Mouse (Mus musculus) midbrain, postnatal 0 days (tissue): ENCODE results near the gene Klhl5. TPM values are rescaled to one million over a fixed set of nuclear protein-coding genes. Genes with fewer than 3 reads are reported as not detected.

Source experiments
- ATAC-seq: fragments of 200-750 bp; cut with Nextera tagmentation; 2 replicates; pipeline ENCODE4 v1.8.0; 2017; ENCODE audit warnings: moderate number of reproducible peaks, mild to moderate bottlenecking, moderate TSS enrichment, moderate library complexity; ENCODE audit not compliant: low FRiP score
- DNase-seq: peaks from one replicate; pipeline ENCODE4 v3.0.0-alpha.2; 2015; ENCODE audit warnings: low spot score
- H3K27ac ChIP-seq: fragments of 300-500 bp; sonication (generic); 2 replicates; pipeline ENCODE4 v1.5.1; 2014; ENCODE audit warnings: low read depth, mild to moderate bottlenecking, low read length, mixed read lengths
- H3K27me3 ChIP-seq: fragments of 300-500 bp; sonication (generic); 2 replicates; pipeline ENCODE4 v1.6.1; 2014; ENCODE audit warnings: low read length, control low read depth, mixed read lengths; ENCODE audit not compliant: insufficient read depth
- H3K36me3 ChIP-seq: fragments of 300-500 bp; sonication (generic); 2 replicates; pipeline ENCODE4 v1.6.1; 2014; ENCODE audit warnings: low read length, control low read depth, mixed read lengths; ENCODE audit not compliant: insufficient read depth
- H3K4me1 ChIP-seq: fragments of 300-500 bp; sonication (generic); 2 replicates; pipeline ENCODE4 v1.6.1; 2014; ENCODE audit warnings: mild to moderate bottlenecking, control low read depth, antibody characterized with exemption, low read length, mixed read lengths; ENCODE audit not compliant: insufficient read depth
- H3K4me2 ChIP-seq: fragments of 300-500 bp; sonication (generic); 2 replicates; pipeline ENCODE4 v1.6.1; 2014; ENCODE audit warnings: low read depth, mild to moderate bottlenecking, low read length, mixed read lengths; ENCODE audit not compliant: poor library complexity, severe bottlenecking
- H3K4me3 ChIP-seq: fragments of 300-500 bp; sonication (generic); 2 replicates; pipeline ENCODE4 v1.5.1; 2014; ENCODE audit warnings: low read depth, mild to moderate bottlenecking, low read length, moderate library complexity
- H3K9ac ChIP-seq: fragments of 300-500 bp; sonication (generic); replicated peaks from 2 replicates; pipeline ENCODE4 v1.6.1; 2014; ENCODE audit warnings: mild to moderate bottlenecking, low read length, moderate library complexity, mixed read lengths; ENCODE audit not compliant: poor library complexity, severe bottlenecking
- H3K9me3 ChIP-seq: fragments of 300-500 bp; sonication (generic); 2 replicates; pipeline ENCODE4 v1.6.1; 2016; ENCODE audit warnings: low read length, control low read depth
- CTCF ChIP-seq: IDR thresholded peaks from 2 replicates; pipeline ENCODE4 v1.5.1; 2016; ENCODE audit warnings: antibody characterized with exemption, mild to moderate bottlenecking
- WGBS: fragments of 180-500 bp; shearing (Covaris S2); extraction: QIAGEN DNeasy Blood & Tissue Kit; methylation state at CpG from one replicate; pipeline ENCODE4 v1.1.7; 2014; 5-methylcytosine and 5-hydroxymethylcytosine counted together
- polyA plus RNA-seq: library from polyadenylated mRNA; unstranded; fragments of >200 nt; fragmentation: Nextera tagmentation; extraction: Ambion mirVana; gene quantifications from 2 replicates; pipeline ENCODE4 v1.2.1, GENCODE M21; 2015
- total RNA-seq: library from RNA; depleted of rRNA; stranded (reverse); fragments of >200 nt; gene quantifications from 2 replicates; pipeline ENCODE4 v1.2.3, GENCODE M21; 2014

Gene Klhl5
- total and polyA plus RNA-seq, 2 experiments from 2014 or later = 56.6 to 64.4 TPM

- 0 out of 2 replicates have a peak overlapping the region, but pooled peaks have one; percentile 29 for H3K9ac ChIP-seq
These were observed 73.9 kb downstream of the Klhl5 start for GRCm38 (mm10) chr5:65181160-65181793.

GRCm38 (mm10) chr5:65181794-65182169, 74.4 kb downstream of the Klhl5 start:
- TF ChIP-seq CTCF = peak; percentile 43
- WGBS = 76% methylated on average over 4 of the region's 4 CpGs
- H3K4me3 ChIP-seq = no peak overlapping the region
- peak overlapping the region; percentile 58 for H3K27ac ChIP-seq
- H3K36me3 ChIP-seq = no peaks in the 10 kb centered on the region
- peaks cover 8% of the 10 kb centered on the region; the same call in 1 of the 2 replicates for H3K4me1 ChIP-seq
- H3K4me2 ChIP-seq = no peak overlapping the region
- no peaks in the 10 kb centered on the region for H3K9me3 ChIP-seq
- H3K27me3 ChIP-seq = no peaks in the 10 kb centered on the region
- DNase-seq (peak; percentile 65), ATAC-seq (peak; percentile 79)
- no peak overlapping the region for H3K9ac ChIP-seq

More at GRCm38 (mm10) chr5:65181160-65181793, 73.9 kb downstream of the Klhl5 start:
- H3K4me3 ChIP-seq = no peak overlapping the region
- TF ChIP-seq CTCF = no peak
- peak; percentile 18 for ATAC-seq
- peaks cover 8% of the 10 kb centered on the region; the same call in 1 of the 2 replicates for H3K4me1 ChIP-seq
- H3K36me3 ChIP-seq = no peaks in the 10 kb centered on the region
- 55% methylated on average over 21 of the region's 21 CpGs for WGBS
- peak overlapping the region; percentile 58 for H3K27ac ChIP-seq
- H3K9me3 ChIP-seq = no peaks in the 10 kb centered on the region
- no peaks in the 10 kb centered on the region for H3K27me3 ChIP-seq
- DNase-seq = peak; percentile 42
- no peak overlapping the region for H3K4me2 ChIP-seq

- no peak overlapping the region for H3K4me3 ChIP-seq
- 47% methylated on average over 1 of the region's 1 CpGs for WGBS
- no peak overlapping the region for H3K4me2 ChIP-seq
- H3K4me1 ChIP-seq = peaks cover 5% of the 10 kb centered on the region; the same call in 1 of the 2 replicates
- H3K27me3 ChIP-seq = no peaks in the 10 kb centered on the region
- no peaks in the 10 kb centered on the region for H3K9me3 ChIP-seq
- ATAC-seq (no peak), DNase-seq (peak; percentile 37)
- no peaks in the 10 kb centered on the region for H3K36me3 ChIP-seq
- H3K9ac ChIP-seq = no peak overlapping the region
- no peak overlapping the region for H3K27ac ChIP-seq
- TF ChIP-seq CTCF = no peak
These were observed 74.9 kb downstream of the Klhl5 start for GRCm38 (mm10) chr5:65182268-65182667.

- Histone ChIP-seq H3K36me3 (no peaks in the 10 kb centered on the region), H3K9ac (no peak overlapping the region), H3K4me1 (no peaks in the 10 kb centered on the region), H3K9me3 (no peaks in the 10 kb centered on the region), H3K27ac (no peak overlapping the region), H3K4me2 (no peak overlapping the region), H3K27me3 (no peaks in the 10 kb centered on the region), H3K4me3 (no peak overlapping the region)
- WGBS = 76% methylated on average over 5 of the region's 5 CpGs
- no peak for ATAC-seq
- DNase-seq = no peak
- no peak for TF ChIP-seq CTCF
These were observed 84.3 kb downstream of the Klhl5 start for GRCm38 (mm10) chr5:65191601-65192000.

- Histone ChIP-seq H3K9me3 (no peaks in the 10 kb centered on the region), H3K27ac (no peak overlapping the region), H3K4me2 (no peak overlapping the region), H3K4me3 (no peak overlapping the region), H3K4me1 (no peaks in the 10 kb centered on the region), H3K9ac (no peak overlapping the region), H3K36me3 (no peaks in the 10 kb centered on the region), H3K27me3 (no peaks in the 10 kb centered on the region)
- WGBS = 92% methylated on average over 9 of the region's 9 CpGs
- DNase-seq = no peak
- TF ChIP-seq CTCF = no peak
- no peak for ATAC-seq
These were observed 87.1 kb downstream of the Klhl5 start for GRCm38 (mm10) chr5:65194441-65194840.

GRCm38 (mm10) chr5:65199346-65200128, 92.2 kb downstream of the Klhl5 start, which contains the start of gene Wdr19:
Gene Wdr19, plus strand, starts transcription at chr5:65199696.
- no peaks in the 10 kb centered on the region for H3K9me3 ChIP-seq
- peaks cover 4% of the 10 kb centered on the region; the same call in 1 of the 2 replicates for H3K36me3 ChIP-seq
- peak within 1 kb of the TSS; percentile 64 for H3K4me2 ChIP-seq
- 0 out of 2 replicates have a peak, but pooled peaks have one; percentile 2 for TF ChIP-seq CTCF
- H3K27ac ChIP-seq = peak within 1 kb of the TSS; percentile 68
- H3K4me1 ChIP-seq = 0 out of 2 replicates have a peak, but pooled peaks cover 5% of the 10 kb centered on the region
- under 1% methylated on average over 37 of the region's 37 CpGs for WGBS
- ATAC-seq (peak; percentile 100), DNase-seq (peak; percentile 99)
- H3K9ac ChIP-seq = peak within 1 kb of the TSS; percentile 61
- H3K27me3 ChIP-seq = no peaks in the 10 kb centered on the region
- H3K4me3 ChIP-seq = peak within 1 kb of the TSS; percentile 51
